Mouse (Mus musculus): Measurements from ENCODE around the gene Frem1. TPM values are rescaled to one million over a fixed set of nuclear protein-coding genes. Genes with fewer than 3 reads are reported as not detected.

Gene Frem1
- polyA plus RNA-seq, 1 experiment from 2014 or later, result 1.8 TPM

DNA sequence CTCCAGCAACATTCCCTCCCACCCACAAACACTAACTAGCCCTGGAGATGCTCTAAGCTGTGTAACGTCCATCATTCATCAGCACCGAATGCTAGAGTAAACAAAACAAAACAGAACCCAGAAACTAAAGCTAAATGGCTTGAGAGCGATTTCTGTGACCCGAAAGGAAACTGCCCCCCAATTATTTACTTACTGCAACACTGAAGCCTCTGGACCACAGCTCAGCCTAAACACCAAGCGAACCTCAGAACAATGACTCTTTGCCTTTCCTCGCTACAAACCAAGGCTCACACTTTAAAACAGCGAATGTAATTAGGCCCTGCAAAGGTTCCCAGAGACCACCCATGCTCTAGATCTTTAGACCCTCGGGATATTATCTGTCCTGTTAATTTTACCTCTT lies 963 bp downstream of the Frem1 start:
- Histone ChIP-seq H3K9ac (no peak overlapping the region), H3K27ac (no peak overlapping the region), H3K36me3 (ENCODE audit: poor library complexity, severe bottlenecking) (no peaks in the 10 kb centered on the region), H3K27me3 (peaks cover 11% of the 10 kb centered on the region), H3K9me3 (replicated peaks) (no peaks in the 10 kb centered on the region), H3K4me2 (peak overlapping the region; percentile 62), H3K4me3 (no peak overlapping the region), H3K4me1 (peaks cover 23% of the 10 kb centered on the region)
- no peak for ATAC-seq
- 4% methylated on average over 8 of the region's 8 CpGs for WGBS

- Histone ChIP-seq H3K4me2 (no peak overlapping the region), H3K4me1 (peaks cover 30% of the 10 kb centered on the region), H3K27ac (no peak overlapping the region), H3K36me3 (ENCODE audit: poor library complexity, severe bottlenecking) (no peaks in the 10 kb centered on the region), H3K27me3 (peaks cover 11% of the 10 kb centered on the region), H3K9ac (no peak overlapping the region), H3K9me3 (replicated peaks) (no peaks in the 10 kb centered on the region), H3K4me3 (no peak overlapping the region)
- 90% methylated on average over 5 of the region's 5 CpGs for WGBS
- ATAC-seq, result no peak
Measured at GRCm38 (mm10) chr4:83050151-83050796, 1.9 kb downstream of the Frem1 start.

- Histone ChIP-seq H3K36me3 (ENCODE audit: poor library complexity, severe bottlenecking) (no peaks in the 10 kb centered on the region), H3K9me3 (replicated peaks) (no peaks in the 10 kb centered on the region), H3K27me3 (peaks cover 11% of the 10 kb centered on the region), H3K4me1 (peaks cover 30% of the 10 kb centered on the region), H3K27ac (no peak overlapping the region), H3K9ac (no peak overlapping the region), H3K4me2 (no peak overlapping the region), H3K4me3 (no peak overlapping the region)
- ATAC-seq, result no peak
- 42% methylated on average over 3 of the region's 3 CpGs for WGBS
Measured at GRCm38 (mm10) chr4:83049288-83049687, 2.9 kb downstream of the Frem1 start.

DNA sequence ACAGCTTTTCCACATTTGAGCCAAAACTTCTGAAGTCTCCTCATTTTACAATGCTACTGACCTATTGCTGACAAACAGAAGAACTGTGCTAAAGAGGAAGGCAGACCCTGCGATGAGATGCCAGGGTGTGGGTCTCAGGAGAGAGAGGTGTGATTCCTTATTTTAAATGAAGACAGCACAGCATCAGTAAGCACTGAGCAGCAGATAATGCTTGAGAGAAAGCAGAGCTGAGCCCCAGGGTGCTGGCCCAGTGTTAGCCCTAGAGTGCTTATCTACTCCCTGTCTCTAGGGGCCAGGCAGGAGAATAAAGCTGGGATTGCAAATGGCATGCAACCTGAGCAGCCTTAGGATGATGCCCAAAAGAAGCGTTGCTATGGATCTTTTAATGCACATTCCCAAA lies 3.6 kb downstream of the Frem1 start:
- WGBS, result 31% methylated on average over 2 of the region's 2 CpGs
- no peak overlapping the region for H3K4me2 ChIP-seq
- H3K9me3 ChIP-seq (replicated peaks), result no peaks in the 10 kb centered on the region
- no peak overlapping the region for H3K9ac ChIP-seq
- H3K27ac ChIP-seq, result no peak overlapping the region
- no peak for ATAC-seq
- peaks cover 30% of the 10 kb centered on the region for H3K4me1 ChIP-seq
- H3K36me3 ChIP-seq (ENCODE audit: poor library complexity, severe bottlenecking), result no peaks in the 10 kb centered on the region
- peaks cover 11% of the 10 kb centered on the region for H3K27me3 ChIP-seq
- no peak overlapping the region for H3K4me3 ChIP-seq

GRCm38 (mm10) chr4:83046806-83047205 lies 5.3 kb downstream of the Frem1 start:
- Histone ChIP-seq H3K36me3 (ENCODE audit: poor library complexity, severe bottlenecking) (no peaks in the 10 kb centered on the region), H3K4me2 (no peak overlapping the region), H3K4me1 (peaks cover 21% of the 10 kb centered on the region), H3K4me3 (no peak overlapping the region), H3K9me3 (replicated peaks) (no peaks in the 10 kb centered on the region), H3K27ac (no peak overlapping the region), H3K9ac (no peak overlapping the region), H3K27me3 (peaks cover 9% of the 10 kb centered on the region)
- 64% methylated on average over 2 of the region's 2 CpGs for WGBS
- no peak for ATAC-seq

- peaks cover 9% of the 10 kb centered on the region for H3K27me3 ChIP-seq
- no peak overlapping the region for H3K4me3 ChIP-seq
- no peaks in the 10 kb centered on the region for H3K36me3 ChIP-seq (ENCODE audit: poor library complexity, severe bottlenecking)
- no peaks in the 10 kb centered on the region for H3K9me3 ChIP-seq (replicated peaks)
- H3K4me2 ChIP-seq, result no peak overlapping the region
- no peak for ATAC-seq
- H3K27ac ChIP-seq, result no peak overlapping the region
- H3K9ac ChIP-seq, result no peak overlapping the region
- peaks cover 15% of the 10 kb centered on the region for H3K4me1 ChIP-seq
- 56% methylated on average over 3 of the region's 3 CpGs for WGBS
Measured at GRCm38 (mm10) chr4:83046069-83046468, 6.1 kb downstream of the Frem1 start.

DNA sequence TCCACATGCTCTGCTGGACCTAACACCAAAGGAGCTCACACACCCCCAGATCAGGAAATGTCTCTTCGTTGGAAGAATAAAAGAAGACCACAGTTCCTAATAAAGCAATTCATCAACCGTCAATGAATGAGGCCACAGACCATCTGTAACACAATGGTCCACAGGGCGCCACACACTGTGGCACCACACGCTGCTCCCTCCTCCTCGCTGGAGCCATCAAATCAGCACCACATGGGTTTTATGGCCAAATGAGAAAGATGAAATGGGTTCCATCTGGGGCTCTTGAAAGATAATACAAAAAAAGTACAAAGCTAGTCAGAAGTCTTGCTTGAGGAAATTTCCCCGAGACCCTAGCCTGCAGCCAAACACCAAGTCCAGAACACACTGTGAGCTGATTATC lies 6.9 kb downstream of the Frem1 start:
- WGBS, result 38% methylated on average over 6 of the region's 6 CpGs
- ATAC-seq, result no peak
- Histone ChIP-seq H3K4me2 (no peak overlapping the region), H3K27ac (no peak overlapping the region), H3K36me3 (ENCODE audit: poor library complexity, severe bottlenecking) (no peaks in the 10 kb centered on the region), H3K4me1 (peaks cover 11% of the 10 kb centered on the region; the same call in 1 of the 2 replicates), H3K27me3 (peaks cover 5% of the 10 kb centered on the region), H3K9me3 (replicated peaks) (no peaks in the 10 kb centered on the region), H3K9ac (no peak overlapping the region), H3K4me3 (no peak overlapping the region)

GRCm38 (mm10) chr4:83040780-83041179 lies 11.4 kb downstream of the Frem1 start:
- H3K36me3 ChIP-seq (ENCODE audit: poor library complexity, severe bottlenecking), result no peaks in the 10 kb centered on the region
- H3K9ac ChIP-seq, result no peak overlapping the region
- no peaks in the 10 kb centered on the region for H3K27me3 ChIP-seq
- no peak for ATAC-seq
- H3K4me1 ChIP-seq, result peaks cover 3% of the 10 kb centered on the region; the same call in 1 of the 2 replicates
- H3K4me3 ChIP-seq, result no peak overlapping the region
- H3K27ac ChIP-seq, result no peak overlapping the region
- no peak overlapping the region for H3K4me2 ChIP-seq
- no peaks in the 10 kb centered on the region for H3K9me3 ChIP-seq (replicated peaks)
- 73% methylated on average over 3 of the region's 3 CpGs for WGBS

GRCm38 (mm10) chr4:83032780-83033179 lies 19.4 kb downstream of the Frem1 start:
- H3K36me3 ChIP-seq (ENCODE audit: poor library complexity, severe bottlenecking), result no peaks in the 10 kb centered on the region
- no peak overlapping the region for H3K4me2 ChIP-seq
- H3K4me3 ChIP-seq, result no peak overlapping the region
- WGBS, result 8% methylated on average over 1 of the region's 1 CpGs
- H3K9me3 ChIP-seq (replicated peaks), result no peaks in the 10 kb centered on the region
- H3K27me3 ChIP-seq, result no peaks in the 10 kb centered on the region
- H3K27ac ChIP-seq, result no peak overlapping the region
- H3K9ac ChIP-seq, result no peak overlapping the region
- H3K4me1 ChIP-seq, result no peaks in the 10 kb centered on the region
- no peak for ATAC-seq

DNA sequence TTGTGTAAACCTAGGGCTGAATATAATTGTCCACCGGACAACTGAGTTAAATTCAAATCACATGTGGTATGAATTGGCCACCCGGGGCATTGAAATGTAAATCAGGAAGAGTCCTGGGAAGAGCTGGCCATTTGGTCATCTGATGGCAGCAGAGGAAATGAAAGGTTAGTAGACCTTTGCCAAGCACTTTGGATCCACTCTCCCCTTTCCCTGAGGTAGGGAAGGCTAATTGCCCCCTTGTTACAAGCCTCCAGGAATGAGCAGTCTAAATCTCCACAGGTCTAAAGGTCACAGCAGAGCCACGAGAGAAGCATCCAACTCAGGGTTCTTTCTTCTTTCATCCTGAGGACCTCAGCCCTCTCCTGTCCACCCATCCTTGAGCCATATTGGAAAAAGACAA lies 20.5 kb downstream of the Frem1 start:
- Histone ChIP-seq H3K4me1 (no peaks in the 10 kb centered on the region), H3K9me3 (replicated peaks) (no peaks in the 10 kb centered on the region), H3K4me2 (no peak overlapping the region), H3K9ac (no peak overlapping the region), H3K36me3 (ENCODE audit: poor library complexity, severe bottlenecking) (no peaks in the 10 kb centered on the region), H3K4me3 (no peak overlapping the region), H3K27me3 (no peaks in the 10 kb centered on the region), H3K27ac (no peak overlapping the region)
- ATAC-seq, result no peak
- 41% methylated on average over 3 of the region's 3 CpGs for whole genome bisulfite sequencing

DNA sequence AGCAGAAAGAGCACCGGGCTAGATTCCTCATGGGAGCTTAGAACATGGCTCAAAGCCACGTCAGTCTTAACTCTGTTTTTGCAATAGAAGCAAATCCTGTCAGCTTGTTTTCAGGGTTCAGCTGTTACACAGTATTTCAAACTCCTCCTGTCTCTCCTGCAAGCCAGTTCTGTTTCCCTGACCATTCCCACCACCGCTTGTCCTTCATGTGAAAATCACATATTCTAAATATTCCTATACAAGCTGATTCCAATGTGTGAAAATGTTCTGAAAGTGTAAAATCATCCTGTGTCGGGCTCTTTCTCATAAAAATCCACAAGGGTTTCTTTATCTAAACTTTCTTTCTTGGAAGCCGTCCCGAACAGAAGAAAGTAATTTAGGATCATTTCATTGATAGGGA lies 22.0 kb downstream of the Frem1 start:
- Histone ChIP-seq H3K27ac (no peak overlapping the region), H3K4me3 (no peak overlapping the region), H3K4me2 (no peak overlapping the region), H3K36me3 (ENCODE audit: poor library complexity, severe bottlenecking) (no peaks in the 10 kb centered on the region), H3K27me3 (no peaks in the 10 kb centered on the region), H3K4me1 (no peaks in the 10 kb centered on the region), H3K9me3 (replicated peaks) (no peaks in the 10 kb centered on the region), H3K9ac (no peak overlapping the region)
- ATAC-seq, result no peak
- WGBS, result 87% methylated on average over 6 of the region's 6 CpGs

GRCm38 (mm10) chr4:83020759-83021555 lies 31.2 kb downstream of the Frem1 start:
- Histone ChIP-seq H3K27me3 (no peaks in the 10 kb centered on the region), H3K27ac (no peak overlapping the region), H3K4me3 (no peak overlapping the region), H3K9me3 (replicated peaks) (no peaks in the 10 kb centered on the region), H3K9ac (no peak overlapping the region), H3K4me1 (peaks cover 23% of the 10 kb centered on the region), H3K36me3 (ENCODE audit: poor library complexity, severe bottlenecking) (no peaks in the 10 kb centered on the region), H3K4me2 (no peak overlapping the region)
- ATAC-seq, result peak; percentile 67; the same call in 1 of the 2 replicates
- WGBS, result 17% methylated on average over 15 of the region's 15 CpGs

Measured in forebrain, embryonic 13.5 days (tissue).